10 mouse cellular contexts compared by ENCODE assay signal in genomic region chr5:93101371-93101791, GRCm38 (mm10). TPM values are rescaled to one million over a fixed set of nuclear protein-coding genes. Genes with fewer than 3 reads are reported as not detected.
DNase-seq lines count a peak whose midpoint lies in the region; ATAC-seq and TF ChIP-seq lines count a peak whose summit lies in the region.
"Had no signal": no experiment of that assay in that cellular context is flagged by ENCODE, and none has a peak within 500 bp of the region (broad histone marks: within the 10 kb centered on the region; RNA-seq: fewer than 3 reads in every experiment).

No protein-coding gene starts in this region.

- no peaks in the 10 kb centered on the region for H3K9me3 ChIP-seq in lung, embryonic 15.5 days
- no peaks in the 10 kb centered on the region for H3K9me3 ChIP-seq in kidney, embryonic 14.5 days (ENCODE audit: control insufficient read depth, low read length)
- no peaks in the 10 kb centered on the region for H3K9me3 ChIP-seq in stomach, embryonic 15.5 days
- H3K9me3 ChIP-seq: liver, embryonic 15.5 days had no signal

- H3K9ac ChIP-seq in lung, embryonic 15.5 days = no peak overlapping the region
- H3K9ac ChIP-seq in kidney, embryonic 14.5 days (ENCODE audit: low read depth, low read length) = no peak overlapping the region
- H3K9ac ChIP-seq in stomach, embryonic 15.5 days = no peak overlapping the region
- H3K9ac ChIP-seq: liver, embryonic 15.5 days had no signal

- H3K27me3 ChIP-seq in lung, embryonic 15.5 days = no peaks in the 10 kb centered on the region
- no peaks in the 10 kb centered on the region for H3K27me3 ChIP-seq in kidney, embryonic 14.5 days (ENCODE audit: control insufficient read depth, insufficient read depth, low read length)
- no peaks in the 10 kb centered on the region for H3K27me3 ChIP-seq in stomach, embryonic 15.5 days (replicated peaks)
- H3K27me3 ChIP-seq: liver, embryonic 15.5 days; Patski had no signal

- peak; percentile 74 for ATAC-seq in lung, embryonic 15.5 days (ENCODE audit: borderline replicate concordance, extremely low read depth, low FRiP score, low TSS enrichment)
- peak; percentile 53 for ATAC-seq in kidney, embryonic 14.5 days (ENCODE audit: low FRiP score, low TSS enrichment)
- peak; percentile 65; the same call in 1 of the 2 replicates for ATAC-seq in stomach, embryonic 15.5 days (ENCODE audit: insufficient read depth, low FRiP score, low read depth)
- ATAC-seq: Patski had no signal

- TF ChIP-seq POLR2A in lung, adult 2 months (IDR thresholded peaks at IDR 0.05; ENCODE audit: borderline replicate concordance, extremely low read depth, low read depth, low read length) = no peak

- H3K4me3 ChIP-seq in lung, embryonic 15.5 days = no peak overlapping the region
- H3K4me3 ChIP-seq in lung, adult 2 months (replicated peaks; ENCODE audit: extremely low read depth, low read depth, low read length) = no peak overlapping the region
- no peak overlapping the region for H3K4me3 ChIP-seq in kidney, embryonic 14.5 days (ENCODE audit: low read length)
- no peak overlapping the region for H3K4me3 ChIP-seq in stomach, embryonic 15.5 days (replicated peaks)
- H3K4me3 ChIP-seq: liver, embryonic 15.5 days had no signal

- no peak overlapping the region for H3K4me2 ChIP-seq in lung, embryonic 15.5 days
- H3K4me2 ChIP-seq in kidney, embryonic 14.5 days (replicated peaks; ENCODE audit: low read depth, low read length) = peak overlapping the region; percentile 8; the same call in 1 of the 2 replicates
- H3K4me2 ChIP-seq in stomach, embryonic 15.5 days = peak overlapping the region; percentile 16; the same call in 1 of the 2 replicates
- H3K4me2 ChIP-seq: liver, embryonic 15.5 days had no signal

- peak overlapping the region; percentile 63 for H3K27ac ChIP-seq in lung, embryonic 15.5 days
- peak overlapping the region; percentile 78 for H3K27ac ChIP-seq in kidney, embryonic 14.5 days (ENCODE audit: low read depth, low read length)
- H3K27ac ChIP-seq in stomach, embryonic 15.5 days = peak overlapping the region; percentile 58
- H3K27ac ChIP-seq: liver, embryonic 15.5 days had no signal

- no peak for TF ChIP-seq CTCF in lung, adult 2 months (IDR thresholded peaks at IDR 0.05; ENCODE audit: insufficient read depth, low read length)

- no peak for DNase-seq in lung, adult 2 months
- peak; percentile 72 to 82 for DNase-seq in heart, adult 9 months (ENCODE audit: low spot score in 2 of 2)
- DNase-seq in left cerebral cortex, adult 18-20 months (ENCODE audit: low spot score in 2 of 2) = no peak
- no peak for DNase-seq in yolk sac, embryonic 10.5 days (ENCODE audit: low spot score)
- no peak for DNase-seq in right cerebral cortex, postnatal 25 days

- WGBS in lung, embryonic 15.5 days = 35% methylated on average over 8 of the region's 8 CpGs
- 45% methylated on average over 8 of the region's 8 CpGs for WGBS in lung, adult 2 months
- WGBS in kidney, embryonic 14.5 days = 13% methylated on average over 8 of the region's 8 CpGs
- WGBS in stomach, embryonic 15.5 days = 32% methylated on average over 8 of the region's 8 CpGs

- H3K36me3 ChIP-seq in lung, embryonic 15.5 days = no peaks in the 10 kb centered on the region
- peaks cover 4% of the 10 kb centered on the region; the same call in 1 of the 2 replicates for H3K36me3 ChIP-seq in kidney, embryonic 14.5 days (ENCODE audit: control insufficient read depth, insufficient read depth, low read length)
- no peaks in the 10 kb centered on the region for H3K36me3 ChIP-seq in stomach, embryonic 15.5 days
- H3K36me3 ChIP-seq: liver, embryonic 15.5 days had no signal

- H3K4me1 ChIP-seq in lung, embryonic 15.5 days = peaks cover 48% of the 10 kb centered on the region
- H3K4me1 ChIP-seq in lung, adult 2 months (ENCODE audit: control insufficient read depth, insufficient read depth, low read length) = peaks cover 6% of the 10 kb centered on the region; the same call in 1 of the 2 replicates
- H3K4me1 ChIP-seq in kidney, embryonic 14.5 days (ENCODE audit: control insufficient read depth, insufficient read depth, low read length) = peaks cover 65% of the 10 kb centered on the region
- H3K4me1 ChIP-seq in stomach, embryonic 15.5 days = peaks cover 45% of the 10 kb centered on the region

RNA-seq across cellular contexts. Expression of gene Sept11, which starts 8.1 kb away (rescaled TPM):
- 161 and 168 TPM in 2 replicates for polyA plus RNA-seq in lung, embryonic 15.5 days (2015; fragmentation: Nextera tagmentation; extraction: Ambion mirVana)
- polyA plus RNA-seq in lung, adult 2 months (2012; rRNA removed) = 32.8 and 46.8 TPM in 2 replicates
- 131 and 224 TPM in 2 replicates for polyA plus RNA-seq in kidney, embryonic 14.5 days (2014; fragmentation: Nextera tagmentation; extraction: Ambion mirVana)
- polyA plus RNA-seq in stomach, embryonic 15.5 days (2015; fragmentation: Nextera tagmentation; extraction: Ambion mirVana) = 141 and 160 TPM in 2 replicates
- total RNA-seq in left cerebral cortex, adult 18-20 months (2021) = 100 to 1,000 TPM; 180 to 181 TPM

RNA-seq across cellular contexts. Expression of gene Sowahb, which starts 56.6 kb away (rescaled TPM):
- polyA plus RNA-seq in lung, embryonic 15.5 days (2015; fragmentation: Nextera tagmentation; extraction: Ambion mirVana) = 1.5 and 1.7 TPM in 2 replicates
- 2.0 and 2.2 TPM in 2 replicates for polyA plus RNA-seq in lung, adult 2 months (2012; rRNA removed)
- polyA plus RNA-seq in kidney, embryonic 14.5 days (2014; fragmentation: Nextera tagmentation; extraction: Ambion mirVana) = 1.4 and 1.7 TPM in 2 replicates
- polyA plus RNA-seq in stomach, embryonic 15.5 days (2015; fragmentation: Nextera tagmentation; extraction: Ambion mirVana) = 1.8 and 3.0 TPM in 2 replicates
- 10 to 100 TPM; 25.1 to 29.8 TPM for total RNA-seq in left cerebral cortex, adult 18-20 months (2021)

Comparison
In these comparisons a context has a peak if more than half of its experiments do, and no peak if none do; other contexts are left out.
1. DNase-seq: peak in heart, adult 9 months (2 of 2); none in lung, adult 2 months (single experiment), left cerebral cortex, adult 18-20 months (0 of 2), yolk sac, embryonic 10.5 days (single experiment) and right cerebral cortex, postnatal 25 days (single experiment).
2. Peak in every context shown above with its lines, with median percentiles within 50 percentile points of each other: ATAC-seq and H3K27ac ChIP-seq.